Mouse (Mus musculus): ENCODE measurements around the gene Mrpl37.

DNA sequence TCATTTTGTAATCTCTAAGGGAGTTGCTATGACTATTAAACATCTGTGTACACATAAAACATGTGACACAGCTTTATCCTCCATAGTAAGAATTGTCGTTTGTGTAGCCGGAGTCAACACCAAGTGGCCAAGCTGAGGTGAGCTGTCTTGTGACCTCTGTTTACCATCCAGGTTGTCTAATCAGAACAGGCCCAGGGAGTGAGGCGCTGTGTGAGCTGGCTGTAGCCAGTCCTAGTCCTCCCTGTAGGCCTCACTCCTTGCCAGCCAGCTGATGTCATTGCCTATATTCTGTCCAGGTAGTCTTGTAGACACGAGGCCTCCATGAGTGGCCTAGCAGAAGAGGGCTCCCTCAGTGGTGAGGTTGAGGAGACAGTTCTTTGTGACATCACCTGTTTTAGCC lies 31.0 kb downstream of the Mrpl37 start:
- no peak for TF ChIP-seq CTCF (IDR thresholded peaks at IDR 0.05; ENCODE audit: borderline replicate concordance, insufficient read depth, low read length)
- no peak for TF ChIP-seq POLR2A (IDR thresholded peaks at IDR 0.05; ENCODE audit: low read depth, low read length)
